Mouse (Mus musculus) spleen, postnatal 36 days (tissue): Measurements from ENCODE around the gene Rnd1.

Experiments
- DNase-seq, 2 experiments: peaks; one replicate each; pipeline ENCODE4 v3.0.0; 2022; ENCODE audit warnings: low spot score in 2 of 2, mixed read lengths in 1 of 2

The Rnd1 gene

DNA sequence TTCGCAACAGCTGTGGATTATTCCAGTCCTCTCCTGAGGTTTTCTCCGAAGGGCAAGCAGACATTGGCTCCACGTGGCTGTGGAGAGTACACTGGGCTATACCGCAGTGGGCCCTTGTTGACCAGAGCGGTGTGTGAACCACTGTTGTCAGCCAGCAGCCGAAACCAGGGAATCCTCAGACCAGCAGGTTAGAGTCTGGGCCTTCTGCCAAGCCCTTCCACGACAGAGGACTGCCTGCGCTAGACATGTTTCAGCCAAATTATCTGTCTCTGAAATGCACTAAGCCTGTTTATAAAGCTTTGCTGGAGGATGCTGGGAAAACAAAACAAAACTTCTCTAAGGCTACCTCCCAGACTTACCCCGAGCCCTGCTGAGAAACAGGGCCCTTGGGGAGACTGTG lies 62.7 kb downstream of the Rnd1 start:
- DNase-seq: no peak
